Mouse (Mus musculus): ENCODE results near the gene Clca3a1.

The Clca3a1 gene

DNA sequence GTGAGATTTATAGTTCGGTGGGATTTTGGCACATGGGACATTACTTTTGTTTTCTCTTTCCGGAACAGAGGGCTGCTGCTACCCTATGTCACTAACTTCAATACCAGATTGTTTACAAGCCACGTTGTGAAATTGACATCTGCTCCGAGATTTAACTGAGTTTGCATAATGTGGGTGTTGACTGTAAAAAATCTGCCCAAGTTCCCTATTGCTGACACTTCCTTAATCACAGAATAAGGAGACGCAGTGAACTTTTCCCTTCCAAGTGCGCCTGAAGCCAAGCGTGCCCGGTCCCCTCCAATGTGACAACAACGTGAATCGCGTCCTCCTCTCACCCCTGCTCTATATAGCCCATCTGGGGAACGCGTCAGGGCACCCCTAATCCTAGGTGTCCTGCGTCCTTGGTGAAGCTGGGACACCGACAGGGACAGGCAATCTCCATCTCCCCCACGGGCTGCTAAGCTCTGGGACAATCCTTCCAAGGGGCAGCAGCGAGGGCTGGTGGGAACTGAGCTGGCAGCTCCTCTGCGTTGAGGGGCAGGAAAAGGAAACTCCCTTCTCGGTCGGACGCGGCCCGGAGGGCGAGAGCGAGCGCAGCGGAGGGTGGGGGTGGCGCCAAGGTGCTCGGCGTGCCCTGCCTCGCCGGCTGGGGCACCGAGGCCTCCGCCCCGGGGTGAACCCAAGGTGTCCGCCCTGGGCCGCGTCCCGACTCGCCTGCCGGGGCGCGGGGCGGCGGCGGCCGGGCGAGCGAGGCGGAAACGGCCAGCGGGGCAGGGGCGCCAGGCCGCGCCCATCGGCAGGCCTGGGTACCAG is 41.5 kb downstream of the Clca3a1 start:
- peak; percentile 69 to 72 for DNase-seq

DNA sequence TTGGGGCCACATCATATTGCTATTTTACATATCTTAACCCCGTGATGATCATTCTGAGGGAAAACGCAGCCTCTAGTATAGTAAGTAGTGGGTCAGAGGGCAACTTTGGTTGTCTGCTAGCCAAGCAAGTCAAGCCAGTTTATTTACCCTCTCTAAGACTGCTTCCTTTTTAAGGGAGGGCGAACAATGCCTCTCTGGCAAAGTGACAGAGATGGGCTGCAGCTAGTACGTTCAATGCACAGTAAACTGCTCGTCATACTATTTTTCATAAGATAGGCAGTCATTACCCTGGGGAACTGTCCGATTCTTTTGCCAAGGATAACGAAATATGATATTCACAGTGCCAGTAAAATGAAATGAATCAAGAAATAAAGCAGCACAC is 42.1 kb downstream of the Clca3a1 start:
- peak in 1 of 2 experiments; percentile 28 for DNase-seq

- no peak for DNase-seq
These were observed 42.9 kb downstream of the Clca3a1 start for GRCm38 (mm10) chr3:144717835-144718234.

- no peak for DNase-seq
These were observed 43.7 kb downstream of the Clca3a1 start for GRCm38 (mm10) chr3:144717121-144717520.

- no peak for DNase-seq
These were observed 44.9 kb downstream of the Clca3a1 start for GRCm38 (mm10) chr3:144715901-144716300.

DNA sequence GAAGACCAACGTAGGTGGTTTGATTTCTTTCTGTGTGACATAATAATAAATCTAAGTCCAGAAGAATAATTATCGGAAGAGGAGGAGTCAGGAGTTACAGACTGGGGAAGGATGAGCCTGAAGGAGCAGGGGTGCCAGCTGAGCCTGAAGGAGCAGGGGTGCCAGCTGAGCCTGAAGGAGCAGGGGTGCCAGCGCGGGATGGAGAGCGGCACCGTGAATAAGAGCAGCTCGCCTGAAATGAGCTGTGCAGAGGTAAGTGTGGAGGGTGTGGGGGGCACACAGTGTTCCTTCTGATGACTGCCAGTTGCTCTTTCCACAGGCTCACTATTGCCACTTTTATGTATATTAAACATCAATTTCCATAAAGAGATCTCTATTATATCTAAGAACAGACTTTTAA is 45.7 kb downstream of the Clca3a1 start:
- DNase-seq = no peak

- DNase-seq = no peak
These were observed 46.2 kb downstream of the Clca3a1 start for GRCm38 (mm10) chr3:144714606-144715005.

DNA sequence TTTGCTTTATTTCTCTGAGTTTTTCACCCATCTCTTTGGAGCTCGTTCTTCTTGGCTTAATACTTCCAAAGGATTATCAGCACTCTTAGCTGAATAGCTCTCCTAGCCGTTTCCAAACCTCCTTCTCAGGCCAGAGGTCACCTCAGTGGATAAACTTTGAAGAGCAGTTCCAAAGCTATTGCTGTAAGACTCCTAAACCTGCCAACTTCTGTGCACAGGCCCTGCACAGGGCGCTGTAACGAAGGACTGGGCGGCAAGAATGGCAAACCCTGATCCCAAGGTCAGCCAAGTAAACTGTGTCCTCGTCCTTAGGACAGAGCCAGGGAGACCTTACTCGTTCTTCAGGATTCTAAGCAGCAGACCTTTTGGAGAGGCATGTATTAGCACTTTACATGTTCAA is 46.7 kb downstream of the Clca3a1 start:
- DNase-seq = no peak

DNA sequence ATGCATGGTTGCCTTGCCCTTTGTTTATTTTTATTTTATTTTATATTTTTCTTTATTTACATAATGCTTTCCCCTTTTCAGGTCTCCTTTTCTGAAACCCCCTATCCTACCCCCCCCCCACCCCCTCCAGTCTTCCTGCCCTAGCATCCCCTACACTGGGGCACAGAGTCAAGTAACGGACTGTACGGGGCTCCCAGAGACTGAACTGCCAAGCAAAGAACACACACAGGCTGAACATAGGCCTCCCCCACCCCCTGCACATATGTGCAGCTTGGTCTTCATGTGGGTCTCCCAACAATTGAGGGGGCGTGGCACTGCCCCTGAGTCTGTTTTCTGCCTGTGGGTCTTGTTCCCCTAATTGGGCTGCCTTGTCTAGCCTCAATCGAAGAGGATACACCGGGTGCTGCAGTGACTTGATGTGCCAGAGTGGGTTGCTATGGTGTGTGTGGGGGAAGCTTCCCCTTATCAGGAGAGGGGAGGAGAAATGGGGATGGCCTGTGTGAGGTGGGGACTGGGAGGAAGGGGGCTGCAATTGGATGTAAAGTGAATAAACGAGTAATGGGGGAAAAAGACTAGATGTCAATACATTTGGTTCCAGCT is 49.1 kb downstream of the Clca3a1 start:
- no peak for DNase-seq

DNA sequence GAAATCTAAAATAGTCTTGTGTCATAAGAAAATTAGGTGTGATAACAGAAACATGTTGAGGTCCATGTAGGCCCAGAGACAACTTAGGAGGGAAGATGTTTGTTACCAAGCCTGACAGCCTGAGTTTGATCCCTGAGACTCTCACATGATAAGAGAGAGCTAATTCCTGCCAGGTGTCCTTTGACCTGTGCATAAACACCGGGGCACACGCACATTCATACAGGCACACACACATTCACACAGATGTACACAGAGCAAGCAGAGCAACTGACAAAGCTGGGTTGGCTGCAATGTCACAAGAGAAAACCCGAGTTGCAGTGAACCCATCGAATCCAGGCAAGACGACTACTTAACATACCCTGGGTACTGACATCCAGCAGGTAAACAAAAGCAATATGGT is 52.2 kb downstream of the Clca3a1 start:
- DNase-seq = no peak

- DNase-seq = no peak
These were observed 56.8 kb downstream of the Clca3a1 start for GRCm38 (mm10) chr3:144703959-144704358.

DNA sequence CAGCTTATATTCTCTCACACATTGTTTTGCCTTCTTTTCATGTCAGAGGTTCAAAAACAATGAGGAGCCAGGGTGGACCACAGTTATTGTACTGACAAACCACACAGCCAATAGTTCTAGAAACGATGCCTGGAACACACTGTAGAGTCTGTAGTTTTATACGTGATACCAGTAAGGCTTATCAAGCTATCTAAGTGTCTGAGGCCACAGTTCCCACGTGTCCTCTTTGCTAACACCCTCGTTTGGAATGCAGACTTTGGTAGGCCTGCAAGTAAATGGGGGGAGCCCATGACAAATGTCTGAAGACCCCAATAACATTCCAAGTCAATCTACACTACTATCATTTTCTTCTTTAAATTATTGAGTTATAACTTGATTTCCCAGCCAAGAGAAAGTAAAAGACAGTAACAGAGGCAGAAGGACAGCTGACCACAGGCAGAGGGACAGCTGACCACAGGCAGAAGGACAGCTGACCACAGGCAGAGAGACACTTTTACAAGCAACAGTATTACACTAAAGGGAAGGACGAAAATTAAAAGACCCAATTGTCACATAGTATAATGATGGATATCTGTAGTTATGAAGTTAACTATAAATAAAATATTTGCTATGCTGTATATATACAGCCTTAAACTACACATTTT is 61.9 kb downstream of the Clca3a1 start:
- DNase-seq = no peak

- no peak for DNase-seq
These were observed 62.8 kb downstream of the Clca3a1 start for GRCm38 (mm10) chr3:144697942-144698341.

DNA sequence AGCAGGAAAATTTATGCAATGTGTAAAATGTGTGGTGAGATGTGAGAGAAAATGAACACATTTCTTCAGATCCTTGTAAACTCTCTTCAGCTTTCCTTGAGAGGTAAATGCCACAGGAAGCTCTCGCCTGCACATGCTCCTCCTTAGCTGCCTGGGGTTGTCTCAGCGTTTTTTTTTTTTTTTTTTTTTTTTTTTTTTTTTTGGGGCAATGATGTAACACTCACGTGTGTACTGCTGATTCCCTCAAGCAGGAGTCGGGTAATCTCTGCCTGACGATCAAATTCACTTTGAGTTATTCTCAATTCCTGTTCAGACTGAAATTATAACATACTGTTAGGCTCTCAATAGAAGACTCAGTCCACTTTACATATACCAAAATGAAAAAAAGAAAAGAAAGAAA is 63.6 kb downstream of the Clca3a1 start:
- DNase-seq = no peak

GRCm38 (mm10) chr3:144694941-144695340 is 65.8 kb downstream of the Clca3a1 start:
- DNase-seq = no peak

DNA sequence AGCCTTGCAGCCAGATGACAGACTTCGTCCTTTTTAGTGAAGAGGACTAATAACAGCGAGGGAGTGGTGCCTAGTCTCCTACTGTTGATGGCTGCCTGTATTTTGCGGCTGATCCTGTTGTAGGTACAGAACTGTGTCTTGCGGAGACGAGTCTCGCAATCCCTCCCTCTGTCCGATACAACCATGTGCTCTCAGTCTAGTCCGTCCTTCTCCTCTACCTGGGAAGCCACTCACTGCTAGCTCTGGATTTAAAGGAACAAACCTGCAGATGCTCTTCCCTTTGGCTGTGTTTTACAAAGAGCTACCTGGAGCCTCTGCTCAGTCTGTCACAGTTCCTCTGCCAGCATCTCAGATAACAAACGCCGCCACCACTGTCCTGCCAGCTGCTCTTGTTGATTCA is 66.7 kb downstream of the Clca3a1 start:
- no peak for DNase-seq

- peak in 1 of 2 experiments; percentile 22 for DNase-seq
These were observed 68.7 kb downstream of the Clca3a1 start for GRCm38 (mm10) chr3:144692052-144692451.

DNA sequence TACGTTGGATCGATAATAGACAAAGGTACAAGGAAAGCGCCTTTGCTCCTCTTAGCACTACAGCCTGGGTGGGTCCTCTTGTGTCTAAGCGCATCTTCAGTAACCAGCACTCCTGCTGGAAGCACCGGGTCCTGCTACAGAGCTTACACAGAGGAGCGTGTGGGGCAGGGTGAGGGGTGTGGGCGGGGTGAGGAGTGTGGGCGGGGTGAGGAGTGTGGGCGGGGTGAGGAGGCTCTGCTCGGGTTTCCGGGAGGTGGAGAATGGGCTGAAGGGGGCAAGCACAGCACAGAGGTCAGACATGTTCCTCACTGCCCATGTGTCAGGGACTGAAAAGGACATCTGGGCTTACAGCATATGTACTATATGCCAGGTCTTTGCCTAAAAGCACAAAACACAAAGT is 71.5 kb downstream of the Clca3a1 start:
- DNase-seq = peak in 1 of 2 experiments; percentile 27

DNA sequence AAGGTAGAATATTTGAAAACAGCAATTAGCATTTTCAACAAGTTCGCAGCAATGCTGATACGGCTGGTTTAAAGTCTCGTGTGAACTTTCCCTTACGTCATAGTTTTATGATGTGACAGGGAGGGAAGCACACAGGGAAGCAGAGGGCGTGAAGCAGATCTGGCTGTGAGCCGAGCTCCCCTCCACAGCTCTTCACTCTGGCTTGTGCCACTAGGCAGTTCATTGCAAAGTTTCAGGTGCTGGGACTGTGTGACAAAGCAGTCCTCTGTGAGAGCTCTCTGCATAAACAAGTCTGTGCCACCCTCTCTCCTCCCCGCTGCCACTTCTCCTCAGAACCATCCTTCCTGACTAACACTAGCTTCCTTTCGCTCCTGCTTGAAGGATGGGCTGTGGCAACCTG is 72.5 kb downstream of the Clca3a1 start:
- DNase-seq = no peak

DNA sequence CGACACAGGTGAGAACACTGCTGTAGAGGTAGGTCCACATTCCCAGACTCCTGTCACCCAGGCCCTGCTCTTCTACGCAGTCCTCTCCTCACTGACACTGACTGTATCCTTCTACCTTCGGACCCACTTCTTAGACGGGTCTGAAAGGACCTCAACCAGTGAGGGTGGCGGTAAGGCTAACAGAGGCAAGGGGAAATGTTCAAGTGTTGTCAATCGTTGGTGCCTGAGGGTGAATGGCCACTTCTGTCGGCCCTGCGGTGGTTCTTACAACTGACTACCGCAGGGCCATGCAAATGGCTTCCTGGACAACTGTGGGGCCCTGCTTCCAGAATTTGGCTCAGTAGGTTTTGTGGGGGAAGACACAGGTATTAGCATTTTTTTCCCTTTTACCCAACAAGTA is 73.2 kb downstream of the Clca3a1 start:
- DNase-seq = no peak

- DNase-seq = no peak
These were observed 74.6 kb downstream of the Clca3a1 start for GRCm38 (mm10) chr3:144686146-144686545.

DNA sequence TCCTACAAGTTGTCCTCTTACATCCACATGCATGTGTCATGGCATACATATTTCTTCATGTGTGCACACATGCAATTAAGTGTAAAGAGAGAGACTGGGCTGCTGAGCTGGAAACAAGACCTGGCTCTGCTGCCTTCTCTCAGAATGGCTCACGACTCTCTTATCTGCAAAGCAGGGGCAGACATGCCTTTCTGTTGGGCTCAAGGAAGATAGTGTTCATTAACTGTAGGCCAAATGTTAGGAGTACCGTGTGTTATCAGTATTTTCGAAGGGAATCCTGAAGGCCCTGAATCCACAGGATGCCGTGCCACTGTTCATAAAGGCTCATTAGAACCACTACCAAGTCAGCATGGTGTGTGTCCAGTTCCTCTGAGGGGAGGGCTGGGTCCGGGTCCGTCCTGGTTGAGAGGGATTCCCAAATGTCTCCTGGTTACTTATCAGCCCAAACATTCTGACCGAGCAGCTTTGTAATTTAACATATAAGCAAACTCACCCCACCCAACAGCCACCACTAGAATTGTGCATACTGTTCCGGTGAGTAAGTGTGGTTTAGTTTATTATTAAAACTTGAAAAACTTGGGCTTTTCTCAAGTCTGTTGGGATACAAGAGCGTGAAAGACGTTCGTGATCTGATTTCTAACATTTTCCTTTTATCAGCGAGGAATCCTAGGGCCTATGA is 77.5 kb downstream of the Clca3a1 start:
- DNase-seq = no peak

GRCm38 (mm10) chr3:144681542-144681941 is 79.2 kb downstream of the Clca3a1 start:
- DNase-seq = no peak

Measured in cerebellum, postnatal 14 days (tissue).